Mouse (Mus musculus) liver, embryonic 14.5 days (tissue): Measurements from ENCODE around the gene Gm9922. TPM values are rescaled to one million over a fixed set of nuclear protein-coding genes. Genes with fewer than 3 reads are reported as not detected.

Source experiments
- ATAC-seq: fragments of 200-750 bp; cut with Nextera tagmentation; 2 replicates; pipeline ENCODE4 v1.8.0; 2017; ENCODE audit warnings: moderate number of reproducible peaks, mild to moderate bottlenecking, moderate library complexity; ENCODE audit not compliant: insufficient read depth
- DNase-seq, 3 experiments: peaks; one replicate each; pipeline ENCODE4 v3.0.0-alpha.2; 2012 to 2013; ENCODE audit warnings: low read depth in 3 of 3, low spot score in 3 of 3
- H3K27ac ChIP-seq: fragments of 300-500 bp; sonication (generic); 2 replicates; pipeline ENCODE4 v1.5.1; 2014; ENCODE audit warnings: moderate library complexity, mild to moderate bottlenecking, control low read depth, inconsistent platforms
- H3K27me3 ChIP-seq: fragments of 300-500 bp; sonication (generic); 2 replicates; pipeline ENCODE4 v1.6.1; 2014; ENCODE audit warnings: mild to moderate bottlenecking, low read length, moderate library complexity; ENCODE audit not compliant: control insufficient read depth, insufficient read depth
- H3K36me3 ChIP-seq: fragments of 300-500 bp; sonication (generic); replicated peaks from 2 replicates; pipeline ENCODE4 v1.6.1; 2014; ENCODE audit warnings: low read depth; ENCODE audit not compliant: control insufficient read depth, insufficient read depth
- H3K4me1 ChIP-seq, 2 experiments: fragments of 200-500 bp in 1 of 2; fragments of 300-500 bp in 1 of 2; sonication (generic) in 1 of 2; replicated peaks; 2 replicates each; pipeline ENCODE4 v1.6.1; 2012 to 2014; ENCODE audit warnings: antibody characterized with exemption in 1 of 2, inconsistent platforms in 1 of 2, low read length in 1 of 2; ENCODE audit not compliant: control insufficient read depth in 2 of 2, insufficient read depth in 2 of 2
- H3K4me2 ChIP-seq: fragments of 300-500 bp; sonication (generic); 2 replicates; pipeline ENCODE4 v1.6.1; 2014; ENCODE audit warnings: low read depth, mild to moderate bottlenecking, control low read depth, moderate library complexity
- H3K4me3 ChIP-seq, 2 experiments: fragments of 200-500 bp in 1 of 2; fragments of 300-500 bp in 1 of 2; sonication (generic) in 1 of 2; 2 replicates each; pipeline ENCODE4 v1.5.1; 2012 to 2014; ENCODE audit warnings: low read depth in 2 of 2, low read length in 2 of 2, mild to moderate bottlenecking in 2 of 2, control low read depth in 1 of 2, inconsistent platforms in 1 of 2, moderate library complexity in 1 of 2; ENCODE audit not compliant: insufficient read depth in 1 of 2
- H3K9ac ChIP-seq: fragments of 300-500 bp; sonication (generic); replicated peaks from 2 replicates; pipeline ENCODE4 v1.6.1; 2014; ENCODE audit warnings: mild to moderate bottlenecking, control low read depth, moderate library complexity
- H3K9me3 ChIP-seq: fragments of 300-500 bp; sonication (generic); 2 replicates; pipeline ENCODE4 v1.6.1; 2016; ENCODE audit warnings: low read length, mixed read lengths; ENCODE audit not compliant: control insufficient read depth
- CTCF ChIP-seq: IDR thresholded peaks from 2 replicates; pipeline ENCODE4 v1.5.1; 2016; ENCODE audit warnings: antibody characterized with exemption, low read depth, control low read depth
- EP300 ChIP-seq: IDR thresholded peaks from 2 replicates; pipeline ENCODE4 v1.6.1; 2016; ENCODE audit warnings: antibody characterized with exemption, low read depth
- WGBS: fragments of 180-500 bp; shearing (Covaris S2); extraction: QIAGEN DNeasy Blood & Tissue Kit; methylation state at CpG from one replicate; pipeline ENCODE4 v1.1.7; 2014; ENCODE audit not compliant: insufficient replicate concordance; 5-methylcytosine and 5-hydroxymethylcytosine counted together
- polyA plus RNA-seq, 2 experiments: library from polyadenylated mRNA; depleted of rRNA in 1 of 2; stranded (reverse) in 1 of 2; unstranded in 1 of 2; fragments of >200 nt; fragmentation: Nextera tagmentation in 1 of 2; extraction: Ambion mirVana in 1 of 2; gene quantifications; 2 replicates each; pipeline versions ENCODE4 v1.2.1 to v1.2.3; 2012 to 2014

Gene Gm9922
- polyA plus RNA-seq, 2 experiments = not detected

DNA sequence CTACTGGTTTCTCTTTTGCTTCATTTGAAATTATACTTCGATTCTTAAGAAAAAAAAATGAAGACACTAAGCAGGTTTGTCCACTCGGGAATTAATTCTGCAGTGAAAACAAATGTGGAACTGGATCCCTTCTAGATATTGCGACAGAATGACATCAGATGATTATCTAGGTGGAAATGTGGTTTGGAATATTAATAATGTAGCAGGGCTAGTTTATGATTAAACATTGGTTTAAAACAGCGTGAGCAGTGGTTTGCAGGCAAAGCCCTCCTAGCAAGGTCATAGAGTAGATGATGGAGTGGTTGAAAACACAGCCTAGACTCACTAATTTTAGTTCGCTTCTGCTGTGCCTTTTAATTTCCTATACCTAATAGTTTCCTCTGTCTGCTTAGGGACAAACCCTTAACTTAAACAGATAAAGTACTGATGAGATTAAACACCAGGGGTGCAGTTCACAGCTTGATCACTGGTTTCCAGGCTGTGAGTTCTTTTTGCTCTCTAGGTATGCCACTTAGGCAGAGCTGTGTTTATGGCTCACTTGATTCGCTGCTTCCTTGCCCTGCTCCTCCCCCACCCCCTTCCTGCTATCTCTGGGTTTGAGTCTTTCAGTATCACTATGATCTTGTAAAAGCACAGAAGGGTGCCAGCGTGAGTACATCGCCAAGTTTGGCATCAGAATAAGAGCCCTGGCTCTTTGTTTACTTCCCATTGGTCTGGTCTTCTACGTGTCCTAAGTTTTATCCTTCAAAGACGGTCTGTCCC lies 4.1 kb upstream of the Gm9922 start:
- TF ChIP-seq EP300 (no peak), CTCF (no peak)
- H3K9me3 ChIP-seq = no peaks in the 10 kb centered on the region
- no peaks in the 10 kb centered on the region for H3K36me3 ChIP-seq
- no peak overlapping the region for H3K4me2 ChIP-seq
- no peak overlapping the region for H3K4me3 ChIP-seq
- no peak for DNase-seq
- 23% methylated on average over 10 of the region's 10 CpGs for WGBS
- H3K27me3 ChIP-seq = peaks cover 21% of the 10 kb centered on the region
- H3K4me1 ChIP-seq = no peaks in the 10 kb centered on the region
- no peak for ATAC-seq
- H3K9ac ChIP-seq = no peak overlapping the region
- H3K27ac ChIP-seq = no peak overlapping the region

DNA sequence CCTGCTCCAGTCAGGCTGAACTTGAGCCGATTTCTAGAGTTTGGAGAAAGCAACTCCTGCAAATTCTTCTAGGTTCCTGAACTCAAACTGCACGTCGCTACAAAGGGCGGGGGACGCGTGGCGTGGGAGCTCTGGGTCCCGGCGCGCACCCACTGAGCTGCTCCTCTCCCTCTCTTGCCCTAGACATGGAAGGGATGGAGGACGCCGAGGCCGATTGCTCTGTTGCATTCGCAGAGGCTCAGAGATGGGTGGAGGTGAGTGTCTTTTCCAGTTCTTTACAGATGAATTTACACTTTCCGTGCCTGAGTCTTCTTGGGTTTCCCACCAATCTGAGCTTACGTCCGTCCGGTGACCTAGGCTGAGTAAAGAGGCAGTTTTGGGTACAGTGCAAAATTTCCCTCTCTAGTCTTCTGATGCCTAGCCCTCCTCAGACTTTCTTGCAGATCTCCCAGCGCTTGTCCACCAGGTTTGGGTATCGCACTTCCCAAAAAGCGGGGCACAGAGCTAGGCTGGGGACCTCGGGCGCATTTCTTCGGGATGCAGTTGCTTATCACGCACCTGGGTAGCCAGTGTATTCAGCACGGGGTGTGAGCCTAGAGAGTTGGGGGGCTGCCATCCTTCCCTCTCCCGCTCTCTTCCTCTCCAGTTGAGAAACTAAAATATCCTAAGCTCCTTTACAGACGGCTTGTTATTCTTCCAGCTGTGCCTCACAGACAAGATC lies 518 bp upstream of the Gm9922 start:
- Histone ChIP-seq H3K9me3 (no peaks in the 10 kb centered on the region), H3K9ac (no peak overlapping the region), H3K27ac (no peak overlapping the region), H3K4me1 (no peaks in the 10 kb centered on the region), H3K4me2 (peak overlapping the region; percentile 55), H3K27me3 (peaks cover 25% of the 10 kb centered on the region), H3K4me3 (peak overlapping the region; percentile 48 to 49; a peak in 3 of 4 replicates), H3K36me3 (no peaks in the 10 kb centered on the region)
- no peak for TF ChIP-seq CTCF
- no peak for TF ChIP-seq EP300
- 3% methylated on average over 28 of the region's 28 CpGs for WGBS
- ATAC-seq (no peak), DNase-seq (no peak)

- no peaks in the 10 kb centered on the region for H3K27me3 ChIP-seq
- no peak overlapping the region for H3K9ac ChIP-seq
- WGBS = 70% methylated on average over 2 of the region's 2 CpGs
- ATAC-seq = no peak
- H3K27ac ChIP-seq = no peak overlapping the region
- no peaks in the 10 kb centered on the region for H3K4me1 ChIP-seq
- DNase-seq = no peak
- TF ChIP-seq CTCF (no peak), EP300 (no peak)
- no peaks in the 10 kb centered on the region for H3K9me3 ChIP-seq
- no peak overlapping the region for H3K4me2 ChIP-seq
- H3K36me3 ChIP-seq = no peaks in the 10 kb centered on the region
- no peak overlapping the region for H3K4me3 ChIP-seq
Measured at GRCm38 (mm10) chr14:101714414-101714813, 15.2 kb downstream of the Gm9922 start.

- Histone ChIP-seq H3K4me2 (no peak overlapping the region), H3K27ac (no peak overlapping the region), H3K27me3 (no peaks in the 10 kb centered on the region), H3K4me1 (no peaks in the 10 kb centered on the region), H3K9me3 (no peaks in the 10 kb centered on the region), H3K36me3 (no peaks in the 10 kb centered on the region), H3K4me3 (no peak overlapping the region), H3K9ac (no peak overlapping the region)
- no peak for DNase-seq
- no peak for TF ChIP-seq EP300
- TF ChIP-seq CTCF = no peak
- WGBS = 55% methylated on average over 5 of the region's 5 CpGs
- no peak for ATAC-seq
Measured at GRCm38 (mm10) chr14:101707088-101707487, 22.5 kb downstream of the Gm9922 start.

DNA sequence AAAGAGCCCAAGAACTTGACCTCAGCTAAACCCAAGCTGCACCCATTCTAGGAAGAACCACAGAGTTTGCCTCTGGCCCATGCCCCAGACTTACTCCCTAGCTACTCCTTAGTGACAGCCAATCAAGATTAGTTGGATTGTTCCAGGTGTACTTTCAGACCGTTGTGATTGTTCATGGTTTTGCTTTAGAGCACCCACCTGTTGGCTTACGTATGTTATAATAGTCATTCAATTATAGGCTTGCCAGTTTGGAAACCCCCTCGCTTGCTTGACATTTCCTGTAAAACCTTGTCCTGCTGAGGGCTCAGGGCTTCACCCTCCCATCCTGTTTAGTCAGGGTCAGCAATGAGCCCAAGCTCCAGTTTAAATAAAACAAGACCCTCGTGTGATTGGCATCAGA lies 25.1 kb downstream of the Gm9922 start:
- WGBS = 48% methylated on average over 4 of the region's 4 CpGs
- no peak for DNase-seq
- no peak overlapping the region for H3K27ac ChIP-seq
- H3K9me3 ChIP-seq = no peaks in the 10 kb centered on the region
- H3K27me3 ChIP-seq = no peaks in the 10 kb centered on the region
- no peak overlapping the region for H3K9ac ChIP-seq
- TF ChIP-seq CTCF = no peak
- no peak for TF ChIP-seq EP300
- H3K4me1 ChIP-seq = no peaks in the 10 kb centered on the region
- no peaks in the 10 kb centered on the region for H3K36me3 ChIP-seq
- H3K4me2 ChIP-seq = no peak overlapping the region
- no peak for ATAC-seq
- H3K4me3 ChIP-seq = no peak overlapping the region
